Mouse (Mus musculus): ENCODE data around the gene Flywch2.
"Not testable (repeated sequence)": the region's sequence is repeated elsewhere in the genome, so short reads cannot be mapped to it uniquely, and the experiment has no call there.

Flywch2 gene

GRCm38 (mm10) chr17:23791079-23791357 lies 5.1 kb upstream of the Flywch2 start:
- DNase-seq (ENCODE audit: extremely low spot score, low read depth, low spot score): no peak

DNA sequence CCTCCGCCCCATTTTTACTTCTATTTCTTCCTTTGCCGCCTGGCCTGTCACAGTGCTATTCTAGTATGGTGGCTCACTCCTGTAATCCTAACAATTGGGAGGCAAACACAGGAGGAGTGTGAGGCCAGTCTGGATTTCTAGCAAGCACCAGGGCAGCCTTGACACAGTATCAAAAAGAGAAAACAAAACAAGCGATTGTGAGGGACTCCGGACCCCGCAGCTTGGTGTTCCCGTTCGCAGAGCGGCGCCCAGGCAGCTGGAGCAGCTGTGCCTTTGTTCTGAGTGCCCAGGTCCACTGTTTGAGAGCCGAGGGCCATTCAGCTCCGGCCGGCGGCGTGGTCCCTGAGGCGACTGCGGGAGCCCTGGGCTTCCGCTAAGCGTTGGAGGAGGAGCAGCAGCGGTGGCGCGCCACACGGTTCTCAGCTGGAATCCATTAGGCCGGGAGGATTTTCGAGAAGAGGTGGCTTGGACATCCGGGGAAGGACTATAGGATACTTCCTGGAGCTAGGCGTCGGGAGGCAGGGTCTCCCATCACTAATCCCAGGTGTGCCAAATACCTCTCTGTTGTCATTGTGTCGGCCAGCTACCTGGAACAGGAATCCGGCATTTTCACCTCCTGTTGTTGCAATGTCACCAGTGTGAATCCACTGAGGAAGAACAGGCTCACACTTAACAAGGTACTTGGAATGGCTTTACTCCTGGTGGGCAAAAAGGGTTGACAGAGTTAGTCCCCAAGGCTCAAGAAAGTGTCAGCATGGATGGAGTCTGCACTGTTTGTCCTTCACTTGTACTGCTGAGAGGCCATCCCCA lies 4.6 kb upstream of the Flywch2 start, which contains the start of gene Srrm2:
Gene Srrm2 (plus strand): TSS at position 264 of the 810 bp plus-strand sequence.
- no peak for DNase-seq (ENCODE audit: extremely low spot score, low read depth, low spot score)

GRCm38 (mm10) chr17:23789749-23790268 lies 3.9 kb upstream of the Flywch2 start:
- DNase-seq (ENCODE audit: extremely low spot score, low read depth, low spot score): no peak

DNA sequence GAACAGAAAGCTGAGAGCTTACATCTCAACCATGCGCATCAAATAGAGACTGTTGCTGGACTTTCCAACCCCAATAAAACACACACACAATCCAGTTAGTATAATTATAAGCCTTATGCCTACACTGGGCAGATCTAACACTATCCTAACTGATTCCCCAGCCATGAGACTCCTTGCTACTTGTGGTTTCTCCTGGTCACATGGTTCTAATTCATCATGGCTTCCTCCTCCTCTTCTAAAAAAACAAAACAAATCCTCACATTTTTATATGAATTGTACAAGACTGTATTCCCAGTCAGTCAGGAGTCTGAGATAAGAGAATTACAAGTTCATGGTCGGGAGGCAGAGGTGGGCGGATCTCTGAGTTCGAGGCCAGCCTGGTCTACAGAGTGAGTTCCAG lies 3.1 kb upstream of the Flywch2 start:
- DNase-seq (ENCODE audit: extremely low spot score, low read depth, low spot score): no peak

GRCm38 (mm10) chr17:23786510-23786931 lies 640 bp upstream of the Flywch2 start:
- no peak for DNase-seq (ENCODE audit: extremely low spot score, low read depth, low spot score)

- no peak for DNase-seq (ENCODE audit: extremely low spot score, low read depth, low spot score)
Observed at GRCm38 (mm10) chr17:23783352-23783751, 2.5 kb downstream of the Flywch2 start.

DNA sequence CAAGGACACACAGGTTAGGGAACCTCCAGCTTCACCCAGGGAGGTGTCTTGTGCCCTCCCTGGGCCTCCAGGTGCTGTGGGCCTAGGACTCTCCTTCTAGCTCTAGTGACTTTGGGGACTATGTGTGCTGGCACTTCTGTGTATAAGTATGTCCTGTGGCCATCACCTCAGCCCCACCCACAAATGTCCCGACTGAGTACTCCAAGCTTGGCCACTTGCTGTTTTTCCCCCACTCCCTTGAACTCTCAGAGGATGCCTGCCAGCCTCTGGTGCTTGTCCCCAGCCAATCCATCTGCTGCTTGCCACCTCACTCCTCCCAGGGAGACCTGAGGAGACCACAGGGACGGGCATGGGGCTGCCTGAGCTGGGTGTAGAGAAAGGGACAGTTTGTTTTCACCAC lies 7.4 kb downstream of the Flywch2 start:
- no peak for DNase-seq (ENCODE audit: extremely low spot score, low read depth, low spot score)

GRCm38 (mm10) chr17:23777141-23777540 lies 8.7 kb downstream of the Flywch2 start:
- no peak for DNase-seq (ENCODE audit: extremely low spot score, low read depth, low spot score)

DNA sequence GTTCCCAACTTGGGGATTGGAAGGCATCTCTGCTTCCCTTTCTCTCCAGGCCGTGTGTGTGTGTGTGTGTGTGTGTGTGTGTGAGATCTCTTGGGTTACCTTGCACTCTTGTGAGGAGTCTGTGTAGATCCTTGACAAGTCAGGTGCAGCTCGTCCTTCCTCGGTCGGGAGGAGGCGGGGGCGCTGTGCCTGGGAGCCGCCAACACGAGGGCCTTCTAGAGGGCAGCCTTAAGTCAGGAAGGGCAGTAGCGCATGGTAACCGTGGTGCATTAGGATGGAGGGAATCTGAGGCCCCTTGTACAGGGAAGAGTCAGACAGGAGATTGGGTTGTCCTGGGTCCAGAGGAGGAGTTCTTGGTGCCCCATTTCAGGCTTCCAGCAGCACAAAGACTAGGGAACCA lies 9.7 kb downstream of the Flywch2 start:
- no peak for DNase-seq (ENCODE audit: extremely low spot score, low read depth, low spot score)

- no peak for DNase-seq (ENCODE audit: extremely low spot score, low read depth, low spot score)
Observed at GRCm38 (mm10) chr17:23774090-23774489, 11.8 kb downstream of the Flywch2 start.

DNA sequence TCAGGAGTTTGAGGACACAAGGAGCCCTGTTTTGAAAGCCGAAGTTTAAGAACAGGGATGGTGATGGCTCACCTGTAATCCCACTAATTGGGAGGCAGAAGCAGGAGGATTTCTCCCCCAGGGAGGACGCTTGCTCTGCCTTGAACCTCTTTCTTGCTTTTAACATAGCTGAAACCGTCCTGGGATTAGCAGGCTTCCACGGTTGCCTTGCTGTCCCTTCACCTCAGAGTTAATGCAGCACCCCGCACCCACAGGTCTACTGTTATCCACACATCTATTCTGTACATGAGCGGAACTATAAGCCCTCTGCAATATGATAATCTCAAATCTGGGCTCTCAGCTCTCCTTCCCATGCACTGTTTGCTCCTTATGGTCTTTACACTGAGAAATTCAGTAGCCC lies 12.2 kb downstream of the Flywch2 start:
- DNase-seq (ENCODE audit: extremely low spot score, low read depth, low spot score): no peak

GRCm38 (mm10) chr17:23772219-23772556 lies 13.7 kb downstream of the Flywch2 start:
- DNase-seq (ENCODE audit: extremely low spot score, low read depth, low spot score): not testable (repeated sequence)

GRCm38 (mm10) chr17:23771284-23772218 lies 14.3 kb downstream of the Flywch2 start, which contains the start of gene Flywch1:
Gene Flywch1 (minus strand): TSS chr17:23771602.
- peak; percentile 94 for DNase-seq (ENCODE audit: extremely low spot score, low read depth, low spot score)

DNA sequence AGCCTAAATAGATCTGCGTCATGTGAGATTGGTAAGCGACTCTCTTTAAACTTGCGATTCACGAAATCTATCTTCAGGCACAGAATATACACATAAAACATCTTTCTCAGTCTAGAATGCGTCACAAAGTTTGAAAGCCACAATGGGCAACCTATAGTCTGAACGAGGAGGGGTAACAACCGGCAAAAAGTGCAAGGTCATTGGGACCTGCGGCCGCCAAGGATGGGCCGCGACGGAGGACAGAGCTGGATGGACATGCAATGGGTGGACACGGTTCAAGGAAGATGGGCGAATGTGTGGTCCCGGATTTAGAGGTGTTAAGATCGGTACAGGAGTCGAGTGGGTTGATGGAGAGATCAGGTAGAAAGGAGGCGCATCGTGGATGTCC lies 15.0 kb downstream of the Flywch2 start:
- DNase-seq (ENCODE audit: extremely low spot score, low read depth, low spot score): no peak

DNA sequence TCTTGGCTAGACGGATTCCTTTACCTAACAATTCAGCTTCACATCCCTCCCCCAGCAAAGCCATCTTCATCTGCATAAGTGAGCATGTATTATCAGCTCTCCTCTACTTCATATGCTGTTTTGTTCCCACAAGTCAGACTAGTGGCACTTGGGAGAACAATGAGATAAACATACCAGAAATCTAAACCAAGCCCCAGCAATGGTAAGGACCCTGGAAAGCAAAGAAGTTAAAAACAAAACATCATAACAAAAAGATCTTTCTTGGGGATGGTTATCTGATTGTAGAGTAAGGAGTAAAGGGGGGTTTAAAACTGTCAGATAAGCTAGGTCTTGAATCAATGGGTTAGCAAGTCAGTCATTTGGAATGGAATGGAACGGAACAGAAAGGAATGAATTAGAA lies 15.4 kb downstream of the Flywch2 start:
- DNase-seq (ENCODE audit: extremely low spot score, low read depth, low spot score): no peak

DNA sequence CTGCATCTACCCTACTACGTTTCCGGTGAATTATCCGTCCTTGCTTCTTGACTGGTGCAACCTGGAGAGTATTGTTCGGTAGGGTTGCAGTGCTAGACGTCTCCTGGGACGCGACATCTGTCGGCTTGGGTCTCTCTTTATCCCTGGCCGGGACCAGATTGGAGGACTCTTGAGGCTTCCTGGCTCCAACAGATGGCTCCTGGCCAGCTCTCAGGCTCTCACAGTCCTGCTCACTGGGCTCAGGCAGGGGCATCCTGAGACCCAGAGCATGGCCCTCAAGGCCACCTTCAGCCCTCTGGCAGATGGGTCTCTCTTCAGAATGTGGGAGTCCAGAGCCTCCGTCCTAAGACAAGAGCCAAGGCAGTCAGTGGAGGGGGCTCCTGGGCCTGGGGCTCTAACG lies 22.9 kb downstream of the Flywch2 start:
- DNase-seq (ENCODE audit: extremely low spot score, low read depth, low spot score): no peak

- DNase-seq (ENCODE audit: extremely low spot score, low read depth, low spot score): no peak
Observed at GRCm38 (mm10) chr17:23761155-23761554, 24.7 kb downstream of the Flywch2 start.

DNA sequence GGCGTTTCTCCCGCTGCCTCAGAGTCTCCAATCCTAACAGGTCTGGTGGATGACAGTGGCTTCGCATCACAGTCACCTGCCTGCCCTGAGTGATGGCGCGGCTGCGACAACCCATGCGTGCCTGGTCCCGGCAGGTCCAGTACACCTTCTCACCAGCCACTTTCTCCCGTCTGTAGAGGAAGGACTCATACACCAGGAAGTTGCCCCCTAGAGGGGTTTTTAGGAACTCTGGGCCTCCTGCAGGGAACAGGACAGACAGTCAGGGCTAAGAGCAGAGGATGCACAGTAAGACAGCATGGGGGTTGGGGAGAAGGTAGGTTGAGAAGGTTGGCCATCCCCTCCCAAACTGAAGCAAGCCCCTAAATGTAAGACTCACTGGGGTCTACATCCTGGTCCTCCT lies 25.6 kb downstream of the Flywch2 start:
- DNase-seq (ENCODE audit: extremely low spot score, low read depth, low spot score): no peak

DNA sequence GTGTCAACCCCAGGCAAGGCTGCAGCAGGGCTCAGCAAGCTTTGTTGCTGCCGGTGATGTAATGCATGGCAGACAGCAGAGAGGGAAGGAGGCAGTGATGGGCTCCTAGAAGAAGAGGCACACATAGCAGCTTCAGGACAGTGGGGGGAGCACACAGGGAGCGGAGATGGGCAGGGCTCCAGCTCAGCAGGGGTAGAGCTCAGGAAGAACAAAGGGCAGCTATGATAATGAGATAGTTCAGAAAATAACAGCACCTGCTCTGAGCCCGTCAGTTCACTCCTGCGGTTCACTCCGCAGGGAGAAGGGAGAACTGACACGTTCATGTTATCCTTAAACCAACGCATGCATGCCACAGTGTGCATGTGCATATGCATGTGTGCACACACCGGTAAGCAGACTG lies 27.1 kb downstream of the Flywch2 start:
- no peak for DNase-seq (ENCODE audit: extremely low spot score, low read depth, low spot score)

DNA sequence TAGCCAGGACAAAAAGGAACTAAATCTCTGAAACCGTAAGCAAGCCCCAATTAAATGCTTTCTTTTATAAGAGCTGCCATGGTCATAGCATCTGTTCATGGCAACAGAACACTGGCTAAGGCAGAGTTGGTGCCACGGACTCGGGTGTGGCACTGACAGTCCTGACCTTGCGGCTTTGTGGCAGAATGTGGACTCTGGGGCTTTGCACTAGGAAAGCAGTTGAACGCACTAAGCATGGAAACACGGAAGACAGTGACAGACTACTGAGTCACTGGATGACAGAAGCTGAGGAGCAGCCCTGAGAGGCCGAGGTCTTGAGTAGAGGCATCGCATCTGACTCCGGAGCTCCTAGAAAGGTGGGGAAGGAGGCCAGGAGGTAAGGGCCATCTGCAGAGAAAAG lies 28.3 kb downstream of the Flywch2 start:
- no peak for DNase-seq (ENCODE audit: extremely low spot score, low read depth, low spot score)

DNA sequence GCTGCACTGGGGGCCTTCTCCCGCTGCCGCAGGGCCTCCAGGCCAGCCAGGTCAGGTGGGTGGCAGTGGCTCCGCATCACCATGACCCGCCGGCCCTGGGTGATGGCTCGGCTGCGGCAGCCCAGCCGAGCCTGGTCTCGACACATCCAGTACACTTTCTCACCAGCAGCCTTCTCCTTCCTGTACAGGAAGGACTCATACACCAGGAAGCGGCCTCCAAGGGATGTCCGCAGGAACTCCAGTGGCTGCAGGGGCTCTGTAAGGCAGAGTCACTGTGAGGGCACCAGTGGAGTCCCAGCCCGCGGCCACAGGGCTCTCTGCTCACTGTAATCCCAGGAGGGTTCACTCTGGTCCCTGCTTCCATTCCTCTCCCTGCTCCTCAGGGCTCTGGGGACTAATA lies 30.2 kb downstream of the Flywch2 start:
- no peak for DNase-seq (ENCODE audit: extremely low spot score, low read depth, low spot score)
